Mouse (Mus musculus) MEL (cell line): Measurements from ENCODE around the gene Akap1. TPM values are rescaled to one million over a fixed set of nuclear protein-coding genes. Genes with fewer than 3 reads are reported as not detected.

ENCODE experiments used
- DNase-seq: peaks from one replicate; pipeline ENCODE4 v3.0.0; 2011; ENCODE audit warnings: low read depth, low spot score
- H3K27ac ChIP-seq: 2 replicates; pipeline ENCODE4 v1.5.1; 2012; ENCODE audit warnings: low read depth, mild to moderate bottlenecking, control low read depth, low read length, moderate library complexity; ENCODE audit not compliant: control insufficient read depth
- H3K27me3 ChIP-seq, 2 experiments: fragments of 150-350 bp in 1 of 2; sonication (generic) in 1 of 2; 2 replicates each; pipeline ENCODE4 v1.6.1; 2012; ENCODE audit warnings: low read length in 2 of 2, mild to moderate bottlenecking in 2 of 2, improper control_type of control experiment in 1 of 2, moderate library complexity in 1 of 2; ENCODE audit not compliant: insufficient read depth in 2 of 2, control insufficient read depth in 1 of 2
- H3K36me3 ChIP-seq, 2 experiments: 2 replicates each; pipeline ENCODE4 v1.6.1; 2012 to 2014; ENCODE audit warnings: low read length in 2 of 2, improper control_type of control experiment in 1 of 2, inconsistent platforms in 1 of 2, mild to moderate bottlenecking in 1 of 2; ENCODE audit not compliant: insufficient read depth in 2 of 2, control insufficient read depth in 1 of 2
- H3K4me1 ChIP-seq, 2 experiments: fragments of 150-350 bp in 1 of 2; sonication (generic) in 1 of 2; 2 replicates each; pipeline ENCODE4 v1.6.1; 2012; ENCODE audit warnings: low read length in 2 of 2, improper control_type of control experiment in 1 of 2, mild to moderate bottlenecking in 1 of 2; ENCODE audit not compliant: insufficient read depth in 2 of 2, control insufficient read depth in 1 of 2
- H3K4me3 ChIP-seq, 2 experiments: fragments of 150-350 bp in 1 of 2; sonication (generic) in 1 of 2; 2 replicates each; pipeline ENCODE4 v1.5.1; 2012; ENCODE audit warnings: low read depth in 2 of 2, low read length in 2 of 2, mild to moderate bottlenecking in 2 of 2, moderate library complexity in 2 of 2, control low read depth in 1 of 2, improper control_type of control experiment in 1 of 2; ENCODE audit not compliant: control insufficient read depth in 1 of 2, insufficient read depth in 1 of 2
- H3K79me2 ChIP-seq: 2 replicates; pipeline ENCODE4 v1.6.1; 2012; ENCODE audit warnings: mild to moderate bottlenecking, low read length, moderate library complexity; ENCODE audit not compliant: control insufficient read depth, poor library complexity, insufficient read depth
- H3K9ac ChIP-seq: 2 replicates; pipeline ENCODE4 v1.6.1; 2012; ENCODE audit warnings: low read depth, mild to moderate bottlenecking, control low read depth, low read length, moderate library complexity; ENCODE audit not compliant: control insufficient read depth, poor library complexity, severe bottlenecking
- H3K9me3 ChIP-seq: fragments of 150-350 bp; sonication (generic); replicated peaks from 2 replicates; pipeline ENCODE4 v1.6.1; 2012; ENCODE audit warnings: mild to moderate bottlenecking, low read length, improper control_type of control experiment, moderate library complexity; ENCODE audit not compliant: insufficient read depth
- BHLHE40 ChIP-seq: IDR thresholded peaks from 2 replicates; pipeline ENCODE4 v1.6.1; 2012; ENCODE audit warnings: low read depth, mild to moderate bottlenecking, inconsistent platforms, low read length, improper control_type of control experiment, borderline replicate concordance
- CHD1 ChIP-seq: IDR thresholded peaks from 2 replicates; pipeline ENCODE4 v1.6.1; 2012; ENCODE audit warnings: low read depth, mild to moderate bottlenecking, inconsistent platforms, low read length, improper control_type of control experiment
- CTCF ChIP-seq, 3 experiments: IDR thresholded peaks in 2 of 3; conservative IDR thresholded peaks in 1 of 3; 2 replicates each; pipeline ENCODE4 v1.5.1; 2011 to 2012; ENCODE audit warnings: low read length in 3 of 3, low read depth in 2 of 3, mild to moderate bottlenecking in 2 of 3, improper control_type of control experiment in 1 of 3, inconsistent platforms in 1 of 3, mixed read lengths in 1 of 3, moderate library complexity in 1 of 3; ENCODE audit not compliant: control insufficient read depth in 1 of 3, insufficient read depth in 1 of 3, poor library complexity in 1 of 3, severe bottlenecking in 1 of 3
- E2F4 ChIP-seq: IDR thresholded peaks from 2 replicates; pipeline ENCODE4 v1.6.1; 2011; ENCODE audit warnings: low read depth, low read length, improper control_type of control experiment, borderline replicate concordance
- ETS1 ChIP-seq: IDR thresholded peaks from 2 replicates; pipeline ENCODE4 v1.6.1; 2012; ENCODE audit warnings: low read depth, mild to moderate bottlenecking, inconsistent platforms, low read length, improper control_type of control experiment, moderate library complexity
- GATA1 ChIP-seq: IDR thresholded peaks from 2 replicates; pipeline ENCODE4 v1.6.1; 2011; ENCODE audit warnings: low read depth, low read length, improper control_type of control experiment
- HCFC1 ChIP-seq: IDR thresholded peaks from 2 replicates; pipeline ENCODE4 v1.6.1; 2012; ENCODE audit warnings: low read depth, mild to moderate bottlenecking, inconsistent platforms, low read length, improper control_type of control experiment, moderate library complexity
- JUND ChIP-seq: IDR thresholded peaks from 2 replicates; pipeline ENCODE4 v1.6.1; 2011; ENCODE audit warnings: low read depth, mild to moderate bottlenecking, improper control_type of control experiment, low read length
- MXI1 ChIP-seq: IDR thresholded peaks from 2 replicates; pipeline ENCODE4 v1.6.1; 2011; ENCODE audit warnings: mild to moderate bottlenecking, low read depth, low read length, improper control_type of control experiment
- NELFE ChIP-seq: IDR thresholded peaks from 2 replicates; pipeline ENCODE4 v1.6.1; 2011; ENCODE audit warnings: low read depth, low read length, improper control_type of control experiment
- NRF1 ChIP-seq: IDR thresholded peaks from 2 replicates; pipeline ENCODE4 v1.6.1; 2014; ENCODE audit warnings: low read depth, mild to moderate bottlenecking, inconsistent platforms, low read length, improper control_type of control experiment, moderate library complexity; ENCODE audit not compliant: poor library complexity, insufficient read depth, severe bottlenecking
- POLR2A ChIP-seq, 2 experiments: IDR thresholded peaks; 2 replicates each; pipeline ENCODE4 v1.6.1; 2011 to 2012; ENCODE audit warnings: low read length in 2 of 2, mild to moderate bottlenecking in 2 of 2, control low read depth in 1 of 2, improper control_type of control experiment in 1 of 2, low read depth in 1 of 2, moderate library complexity in 1 of 2; ENCODE audit not compliant: control insufficient read depth in 1 of 2, insufficient read depth in 1 of 2, poor library complexity in 1 of 2
- POLR2AphosphoS2 ChIP-seq: IDR thresholded peaks from 2 replicates; pipeline ENCODE4 v1.6.1; 2011; ENCODE audit warnings: low read length, improper control_type of control experiment
- POLR2AphosphoS5 ChIP-seq: IDR thresholded peaks from 2 replicates; pipeline ENCODE4 v1.6.1; 2012; ENCODE audit warnings: low read depth, borderline replicate concordance, mild to moderate bottlenecking, inconsistent platforms, low read length, moderate library complexity, mixed read lengths
- RAD21 ChIP-seq: IDR thresholded peaks from 2 replicates; pipeline ENCODE4 v1.6.1; 2011; ENCODE audit warnings: mild to moderate bottlenecking, low read depth, low read length, improper control_type of control experiment
- SIN3A ChIP-seq: IDR thresholded peaks from 2 replicates; pipeline ENCODE4 v1.6.1; 2012; ENCODE audit warnings: low read length, improper control_type of control experiment, inconsistent platforms
- SMC3 ChIP-seq: IDR thresholded peaks from 2 replicates; pipeline ENCODE4 v1.6.1; 2011; ENCODE audit warnings: low read depth, low read length, improper control_type of control experiment
- TAL1 ChIP-seq: IDR thresholded peaks from 2 replicates; pipeline ENCODE4 v1.6.1; 2012; ENCODE audit warnings: mild to moderate bottlenecking, inconsistent platforms, low read length, moderate library complexity, mixed read lengths
- TCF12 ChIP-seq: IDR thresholded peaks from 2 replicates; pipeline ENCODE4 v1.6.1; 2014; ENCODE audit warnings: low read depth, mild to moderate bottlenecking, inconsistent platforms, low read length, improper control_type of control experiment, moderate library complexity
- USF1 ChIP-seq: IDR thresholded peaks from 2 replicates; pipeline ENCODE4 v1.6.1; 2014; ENCODE audit warnings: low read depth, mild to moderate bottlenecking, inconsistent platforms, low read length, improper control_type of control experiment, moderate library complexity
- USF2 ChIP-seq, 2 experiments: IDR thresholded peaks; 2 replicates each; pipeline ENCODE4 v1.6.1; 2011 to 2012; ENCODE audit warnings: improper control_type of control experiment in 2 of 2, low read length in 2 of 2, borderline replicate concordance in 1 of 2, inconsistent platforms in 1 of 2, low read depth in 1 of 2, mild to moderate bottlenecking in 1 of 2; ENCODE audit not compliant: insufficient read depth in 1 of 2
- ZC3H11A ChIP-seq: IDR thresholded peaks from 2 replicates; pipeline ENCODE4 v1.6.1; 2012; ENCODE audit warnings: low read depth, mild to moderate bottlenecking, inconsistent platforms, low read length, improper control_type of control experiment
- ZKSCAN1 ChIP-seq: IDR thresholded peaks from 2 replicates; pipeline ENCODE4 v1.6.1; 2012; ENCODE audit warnings: low read depth, mild to moderate bottlenecking, inconsistent platforms, low read length, improper control_type of control experiment, moderate library complexity
- polyA plus RNA-seq, 2 experiments: library from polyadenylated mRNA; stranded (reverse) in 1 of 2; unstranded in 1 of 2; fragments of >175 nt in 1 of 2; fragments of >200 nt in 1 of 2; gene quantifications; 2 replicates each; pipeline versions ENCODE4 v1.2.1 to v1.2.4; 2012; ENCODE audit warnings: low replicate concordance in 2 of 2, low read depth in 1 of 2; ENCODE audit not compliant: insufficient read length in 2 of 2, insufficient read depth in 1 of 2, missing spikeins in 1 of 2
- total RNA-seq: library from RNA; depleted of rRNA; stranded (reverse); fragments of 300-350 nt; gene quantifications from 2 replicates; pipeline ENCODE4 v1.2.3, GENCODE M21; 2012

The Akap1 gene
- total and polyA plus RNA-seq, 3 experiments: 39.0 to 70.5 (median 59.6) TPM

DNA sequence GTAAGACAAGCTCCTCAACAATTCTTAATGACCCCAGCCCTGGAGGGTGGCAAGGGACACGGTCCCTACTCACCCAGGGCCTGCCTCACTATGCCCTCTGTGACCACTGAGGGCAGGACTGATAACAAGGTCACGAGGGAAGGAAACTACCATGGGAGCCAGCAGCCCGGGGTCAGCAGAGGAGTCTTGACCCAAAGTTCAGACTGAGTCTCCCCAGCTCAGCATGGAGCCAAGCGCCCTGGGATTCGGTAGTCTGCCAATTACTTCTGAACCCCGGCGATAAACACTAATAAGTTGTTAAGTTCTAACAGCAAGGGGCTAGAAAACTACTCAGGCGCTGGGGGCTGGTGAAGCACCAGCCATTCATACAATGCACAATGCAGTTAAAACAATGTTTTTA is 24.1 kb downstream of the Akap1 start:
- Histone ChIP-seq H3K4me1 (peaks cover 4 to 10% of the 10 kb centered on the region in 2 experiments; a peak in 3 of 4 replicates), H3K36me3 (peaks cover 9 to 24% of the 10 kb centered on the region in 2 experiments), H3K79me2 (no peaks in the 10 kb centered on the region; the same call in 1 of the 2 replicates), H3K27me3 (no peaks in the 10 kb centered on the region), H3K27ac (no peak overlapping the region), H3K9me3 (no peaks in the 10 kb centered on the region), H3K9ac (no peak overlapping the region), H3K4me3 (no peak overlapping the region)
- no peak for DNase-seq
- TF ChIP-seq ETS1 (no peak), POLR2AphosphoS2 (no peak), ZKSCAN1 (no peak)

DNA sequence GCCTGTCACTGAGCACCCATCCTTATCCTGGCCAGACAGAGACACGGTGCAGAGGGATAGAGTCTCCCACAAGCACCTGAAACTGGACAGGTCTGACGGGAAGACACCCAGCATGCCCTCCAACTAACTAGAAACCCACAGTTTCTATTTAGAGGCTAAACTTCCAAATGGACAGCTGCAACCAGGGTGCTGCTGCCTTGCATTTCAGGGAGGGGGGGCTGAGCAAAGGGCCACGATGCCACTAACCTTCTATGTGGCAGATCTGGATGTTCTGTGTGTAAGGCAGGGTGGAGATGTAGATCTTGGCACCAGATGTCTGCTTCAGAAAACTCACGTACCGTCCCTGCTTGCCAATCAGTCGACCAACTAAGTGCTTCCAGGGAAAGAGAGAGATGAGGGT is 25.0 kb downstream of the Akap1 start:
- Histone ChIP-seq H3K4me1 (peaks cover 4 to 10% of the 10 kb centered on the region in 2 experiments; a peak in 3 of 4 replicates), H3K79me2 (no peaks in the 10 kb centered on the region), H3K27me3 (no peaks in the 10 kb centered on the region), H3K9ac (no peak overlapping the region), H3K4me3 (no peak overlapping the region), H3K36me3 (peaks cover 9 to 20% of the 10 kb centered on the region in 2 experiments), H3K27ac (no peak overlapping the region), H3K9me3 (no peaks in the 10 kb centered on the region)
- TF ChIP-seq CHD1: no peak
- TF ChIP-seq TCF12: no peak
- TF ChIP-seq GATA1: no peak
- no peak for TF ChIP-seq POLR2AphosphoS5
- TF ChIP-seq BHLHE40: no peak
- no peak for DNase-seq

DNA sequence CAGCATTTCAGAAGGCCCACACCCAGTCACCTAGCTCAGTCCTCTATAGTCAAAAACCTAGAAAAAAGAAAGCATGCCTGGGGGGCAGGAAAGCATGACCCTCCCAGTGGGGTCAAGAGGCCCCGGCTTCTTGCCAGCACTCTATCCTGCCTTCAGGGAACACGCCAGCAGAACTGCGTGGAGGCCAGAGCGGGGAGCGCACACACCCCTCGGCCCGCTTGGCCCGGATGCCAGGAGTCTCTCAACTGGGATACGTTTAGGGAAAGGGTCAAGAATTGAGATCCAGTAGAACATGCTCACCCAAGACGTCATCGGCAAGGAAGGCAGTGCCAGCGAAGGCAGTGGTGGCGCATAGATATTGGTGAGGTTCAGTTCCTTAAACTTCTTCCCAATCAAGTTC is 25.8 kb downstream of the Akap1 start:
- Histone ChIP-seq H3K27ac (no peak overlapping the region), H3K27me3 (no peaks in the 10 kb centered on the region), H3K9ac (no peak overlapping the region), H3K36me3 (peaks cover 9 to 20% of the 10 kb centered on the region in 2 experiments), H3K79me2 (no peaks in the 10 kb centered on the region), H3K4me1 (peaks cover 4 to 10% of the 10 kb centered on the region in 2 experiments; a peak in 3 of 4 replicates), H3K9me3 (no peaks in the 10 kb centered on the region), H3K4me3 (no peak overlapping the region)
- no peak for DNase-seq
- TF ChIP-seq ZKSCAN1: no peak
- no peak for TF ChIP-seq MXI1
- TF ChIP-seq JUND: no peak
- no peak for TF ChIP-seq E2F4
- TF ChIP-seq HCFC1: no peak
- TF ChIP-seq POLR2AphosphoS5: no peak
- no peak for TF ChIP-seq GATA1
- TF ChIP-seq SIN3A: no peak
- no peak for TF ChIP-seq TCF12
- no peak for TF ChIP-seq NRF1
- no peak for TF ChIP-seq SMC3
- no peak for TF ChIP-seq POLR2A (IDR thresholded peaks at IDR 0.05; ENCODE audit: control insufficient read depth in 1 of 2, insufficient read depth in 1 of 2, low read depth in 1 of 2, low read length in 2 of 2, poor library complexity in 1 of 2)
- no peak for TF ChIP-seq CTCF (IDR thresholded peaks at IDR 0.05 in 2 of 3, conservative IDR thresholded peaks at IDR 0.05 in 1 of 3; ENCODE audit: control insufficient read depth in 1 of 3, insufficient read depth in 1 of 3, low read depth in 2 of 3, low read length in 3 of 3, poor library complexity in 1 of 3, severe bottlenecking in 1 of 3)
- no peak for TF ChIP-seq ZC3H11A
- no peak for TF ChIP-seq POLR2AphosphoS2
- TF ChIP-seq RAD21: no peak
- no peak for TF ChIP-seq NELFE
- TF ChIP-seq USF1: no peak
- TF ChIP-seq USF2 (IDR thresholded peaks at IDR 0.05; ENCODE audit: borderline replicate concordance in 1 of 2, insufficient read depth in 1 of 2, low read depth in 1 of 2, low read length in 2 of 2): no peak
- no peak for TF ChIP-seq TAL1
